Mouse (Mus musculus) lung, embryonic 14.5 days (tissue): Measurements from ENCODE around the gene Gm15517. TPM values are rescaled to one million over a fixed set of nuclear protein-coding genes. Genes with fewer than 3 reads are reported as not detected.

Source experiments
- ATAC-seq: fragments of 200-750 bp; cut with Nextera tagmentation; 2 replicates; pipeline ENCODE4 v1.8.0; 2017; ENCODE audit warnings: mild to moderate bottlenecking, moderate TSS enrichment, moderate library complexity; ENCODE audit not compliant: insufficient read depth
- DNase-seq: peaks from one replicate; pipeline ENCODE4 v3.0.0-alpha.2; 2015
- H3K27ac ChIP-seq: fragments of 300-500 bp; sonication (generic); 2 replicates; pipeline ENCODE4 v1.5.1; 2014; ENCODE audit warnings: low read depth, mild to moderate bottlenecking, moderate library complexity
- H3K27me3 ChIP-seq: fragments of 300-500 bp; sonication (generic); 2 replicates; pipeline ENCODE4 v1.6.1; 2014; ENCODE audit warnings: low read length, control low read depth; ENCODE audit not compliant: insufficient read depth
- H3K36me3 ChIP-seq: fragments of 300-500 bp; sonication (generic); 2 replicates; pipeline ENCODE4 v1.6.1; 2014; ENCODE audit warnings: control low read depth; ENCODE audit not compliant: insufficient read depth
- H3K4me1 ChIP-seq: fragments of 300-500 bp; sonication (generic); 2 replicates; pipeline ENCODE4 v1.6.1; 2014; ENCODE audit warnings: antibody characterized with exemption, control low read depth; ENCODE audit not compliant: insufficient read depth
- H3K4me2 ChIP-seq: fragments of 300-500 bp; sonication (generic); 2 replicates; pipeline ENCODE4 v1.6.1; 2014; ENCODE audit warnings: mild to moderate bottlenecking
- H3K4me3 ChIP-seq: fragments of 300-500 bp; sonication (generic); 2 replicates; pipeline ENCODE4 v1.5.1; 2014; ENCODE audit warnings: low read depth, low read length
- H3K9ac ChIP-seq: fragments of 300-500 bp; sonication (generic); 2 replicates; pipeline ENCODE4 v1.6.1; 2014
- H3K9me3 ChIP-seq: fragments of 300-500 bp; sonication (generic); 2 replicates; pipeline ENCODE4 v1.6.1; 2016; ENCODE audit warnings: low read depth, low read length, control low read depth
- CTCF ChIP-seq: IDR thresholded peaks from 2 replicates; pipeline ENCODE4 v1.5.1; 2016; ENCODE audit warnings: antibody characterized with exemption, low read depth
- WGBS: fragments of 180-500 bp; shearing (Covaris S2); extraction: QIAGEN DNeasy Blood & Tissue Kit; methylation state at CpG from one replicate; pipeline ENCODE4 v1.1.7; 2014; 5-methylcytosine and 5-hydroxymethylcytosine counted together
- polyA plus RNA-seq: library from polyadenylated mRNA; unstranded; fragments of >200 nt; fragmentation: Nextera tagmentation; extraction: Ambion mirVana; gene quantifications from 2 replicates; pipeline ENCODE4 v1.2.1, GENCODE M21; 2014

The Gm15517 gene
- polyA plus RNA-seq, 1 experiment from 2014 or later, result not detected

DNA sequence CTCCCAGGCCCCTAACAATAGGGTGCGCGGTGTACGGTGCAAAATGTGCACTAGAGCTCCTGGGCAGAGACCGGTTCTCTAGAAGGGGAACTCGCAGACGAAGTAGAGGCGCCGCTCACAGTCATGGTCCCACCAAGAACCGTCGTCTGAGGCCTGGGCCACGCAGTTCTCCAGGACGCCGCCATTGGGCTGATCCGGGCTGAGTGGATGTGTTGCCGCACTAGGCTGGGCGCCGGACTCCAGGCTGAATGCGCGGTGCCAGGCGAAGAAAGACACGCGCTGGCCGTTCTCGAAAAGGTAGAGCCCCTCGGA is 43.2 kb downstream of the Gm15517 start:
- H3K27ac ChIP-seq, result peak overlapping the region; percentile 90
- peak overlapping the region; percentile 91 for H3K9ac ChIP-seq
- peaks cover 4% of the 10 kb centered on the region; the same call in 1 of the 2 replicates for H3K27me3 ChIP-seq
- no peak for TF ChIP-seq CTCF
- no peaks in the 10 kb centered on the region for H3K36me3 ChIP-seq
- no peak for DNase-seq
- no peaks in the 10 kb centered on the region for H3K9me3 ChIP-seq
- peak; percentile 22 for ATAC-seq
- peaks cover 10% of the 10 kb centered on the region; the same call in 1 of the 2 replicates for H3K4me1 ChIP-seq
- under 1% methylated on average over 25 of the region's 25 CpGs for WGBS
- peak overlapping the region; percentile 72 for H3K4me3 ChIP-seq
- H3K4me2 ChIP-seq, result peak overlapping the region; percentile 88

DNA sequence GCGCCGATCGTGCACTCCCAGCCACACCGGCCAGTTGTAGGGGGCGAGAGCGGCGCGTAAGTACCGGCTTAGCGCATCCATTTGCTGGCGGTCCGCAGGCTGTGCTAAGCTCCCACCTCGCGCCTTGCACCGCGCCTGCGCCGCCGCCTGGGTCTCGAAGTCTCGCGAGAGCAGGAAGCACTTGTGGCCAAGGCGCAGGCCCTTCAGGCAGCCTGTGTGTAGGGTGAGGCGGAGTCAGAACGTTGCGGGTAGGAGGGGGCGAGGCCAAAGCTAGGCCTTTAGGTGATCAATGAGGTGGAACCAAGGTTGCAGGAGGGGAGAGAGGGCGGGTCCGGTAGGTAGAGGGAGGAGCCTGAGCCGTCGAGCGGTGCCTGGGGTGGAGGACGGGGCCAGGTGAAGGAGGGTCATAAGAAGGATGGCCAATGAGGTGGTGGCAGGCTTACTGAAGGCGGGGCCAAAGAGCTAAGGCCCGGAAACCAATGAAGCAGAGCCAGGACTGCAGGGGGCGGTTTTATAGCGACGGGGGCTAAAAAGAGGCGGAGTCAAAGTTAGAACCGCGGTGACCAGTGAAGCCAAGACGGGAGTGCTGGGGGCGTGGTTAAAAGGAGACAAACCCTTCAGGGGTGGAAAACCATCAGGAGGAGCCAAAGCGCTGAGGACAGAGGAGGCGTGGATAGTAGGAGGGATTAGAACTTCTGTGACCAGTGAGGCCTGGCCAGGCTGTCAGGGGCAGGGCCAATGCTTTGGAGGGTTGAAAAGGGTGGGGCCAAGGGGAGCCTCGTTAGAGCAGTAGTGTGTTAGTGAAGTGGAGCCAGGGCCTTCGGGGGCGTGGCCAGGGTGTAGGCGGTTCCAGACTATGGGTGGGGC is 43.8 kb downstream of the Gm15517 start:
- peak overlapping the region; percentile 72 for H3K4me3 ChIP-seq
- DNase-seq (peak; percentile 99), ATAC-seq (peak; percentile 93)
- no peaks in the 10 kb centered on the region for H3K9me3 ChIP-seq
- WGBS, result 1% methylated on average over 49 of the region's 49 CpGs
- peak overlapping the region; percentile 88 for H3K4me2 ChIP-seq
- 0 out of 2 replicates have a peak, but pooled peaks have one; percentile 1 for TF ChIP-seq CTCF
- no peaks in the 10 kb centered on the region for H3K36me3 ChIP-seq
- H3K9ac ChIP-seq, result peak overlapping the region; percentile 91
- H3K27ac ChIP-seq, result peak overlapping the region; percentile 90
- H3K4me1 ChIP-seq, result peaks cover 10% of the 10 kb centered on the region; the same call in 1 of the 2 replicates
- peaks cover 7% of the 10 kb centered on the region; the same call in 1 of the 2 replicates for H3K27me3 ChIP-seq

GRCm38 (mm10) chr7:44305686-44306085 is 44.4 kb downstream of the Gm15517 start:
- no peak overlapping the region for H3K9ac ChIP-seq
- peak overlapping the region; percentile 72 for H3K4me3 ChIP-seq
- DNase-seq (peak; percentile 29), ATAC-seq (no peak)
- peaks cover 10% of the 10 kb centered on the region; the same call in 1 of the 2 replicates for H3K4me1 ChIP-seq
- TF ChIP-seq CTCF, result no peak
- 0 out of 2 replicates have a peak overlapping the region, but pooled peaks have one; percentile 9 for H3K27ac ChIP-seq
- H3K4me2 ChIP-seq, result peak overlapping the region; percentile 88
- H3K27me3 ChIP-seq, result peaks cover 8% of the 10 kb centered on the region; the same call in 1 of the 2 replicates
- no peaks in the 10 kb centered on the region for H3K9me3 ChIP-seq
- H3K36me3 ChIP-seq, result no peaks in the 10 kb centered on the region
- 11% methylated on average over 16 of the region's 16 CpGs for WGBS

GRCm38 (mm10) chr7:44306516-44307240 is 45.4 kb downstream of the Gm15517 start, which contains the start of gene Clec11a:
Gene Clec11a, minus strand, starts transcription at chr7:44306902.
- Histone ChIP-seq H3K4me1 (peaks cover 10% of the 10 kb centered on the region; the same call in 1 of the 2 replicates), H3K27ac (0 out of 2 replicates have a peak within 1 kb of the TSS, but pooled peaks have one; percentile 9), H3K9ac (no peak within 1 kb of the TSS), H3K9me3 (no peaks in the 10 kb centered on the region), H3K36me3 (no peaks in the 10 kb centered on the region), H3K27me3 (peaks cover 15% of the 10 kb centered on the region), H3K4me3 (peak within 1 kb of the TSS; percentile 72), H3K4me2 (peak within 1 kb of the TSS; percentile 88)
- 63% methylated on average over 6 of the region's 6 CpGs for WGBS
- no peak for TF ChIP-seq CTCF
- no peak for DNase-seq
- no peak for ATAC-seq

DNA sequence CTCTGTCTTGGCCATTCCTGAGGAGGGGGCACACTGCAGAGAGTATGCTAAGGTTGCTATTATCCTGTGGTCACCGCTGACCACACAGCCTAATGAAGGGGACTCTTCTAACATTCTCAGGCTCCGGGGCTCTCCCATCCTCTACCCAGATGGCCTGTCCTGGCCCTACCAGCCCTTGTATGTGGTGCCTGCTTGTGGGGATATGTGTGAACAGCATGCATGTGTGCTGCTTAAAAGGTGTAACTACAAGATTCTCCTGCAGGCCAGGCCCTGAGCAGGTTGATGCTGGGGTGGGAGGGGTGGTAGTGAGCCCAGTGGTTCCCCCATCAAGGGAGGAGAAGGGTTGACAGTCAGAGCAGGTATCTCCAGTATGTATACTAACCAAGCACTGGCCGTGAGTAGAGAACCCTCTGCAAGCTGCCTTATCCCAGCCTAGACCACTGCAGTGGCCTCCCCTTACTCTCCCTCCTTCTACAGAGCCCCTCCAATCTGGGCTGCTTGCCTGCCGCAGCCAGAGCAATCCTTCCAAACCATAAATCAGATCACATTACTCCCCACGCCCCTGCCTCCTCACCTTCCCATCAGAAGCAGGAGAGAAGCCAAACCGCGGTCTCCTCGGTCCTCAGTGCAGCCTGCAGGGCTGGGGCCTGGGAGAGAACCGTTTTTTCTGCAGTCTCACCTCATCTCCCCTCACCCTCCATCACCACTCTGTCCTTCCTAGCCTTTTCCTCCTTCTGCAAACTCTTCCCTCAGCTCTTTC is 46.2 kb downstream of the Gm15517 start:
- Histone ChIP-seq H3K27me3 (peaks cover 15% of the 10 kb centered on the region), H3K4me1 (peaks cover 10% of the 10 kb centered on the region; the same call in 1 of the 2 replicates), H3K4me2 (no peak overlapping the region), H3K4me3 (no peak overlapping the region), H3K36me3 (no peaks in the 10 kb centered on the region), H3K9ac (no peak overlapping the region), H3K9me3 (no peaks in the 10 kb centered on the region), H3K27ac (no peak overlapping the region)
- TF ChIP-seq CTCF, result peak; percentile 20; the same call in 1 of the 2 replicates
- DNase-seq (no peak), ATAC-seq (no peak)
- 32% methylated on average over 9 of the region's 9 CpGs for WGBS

DNA sequence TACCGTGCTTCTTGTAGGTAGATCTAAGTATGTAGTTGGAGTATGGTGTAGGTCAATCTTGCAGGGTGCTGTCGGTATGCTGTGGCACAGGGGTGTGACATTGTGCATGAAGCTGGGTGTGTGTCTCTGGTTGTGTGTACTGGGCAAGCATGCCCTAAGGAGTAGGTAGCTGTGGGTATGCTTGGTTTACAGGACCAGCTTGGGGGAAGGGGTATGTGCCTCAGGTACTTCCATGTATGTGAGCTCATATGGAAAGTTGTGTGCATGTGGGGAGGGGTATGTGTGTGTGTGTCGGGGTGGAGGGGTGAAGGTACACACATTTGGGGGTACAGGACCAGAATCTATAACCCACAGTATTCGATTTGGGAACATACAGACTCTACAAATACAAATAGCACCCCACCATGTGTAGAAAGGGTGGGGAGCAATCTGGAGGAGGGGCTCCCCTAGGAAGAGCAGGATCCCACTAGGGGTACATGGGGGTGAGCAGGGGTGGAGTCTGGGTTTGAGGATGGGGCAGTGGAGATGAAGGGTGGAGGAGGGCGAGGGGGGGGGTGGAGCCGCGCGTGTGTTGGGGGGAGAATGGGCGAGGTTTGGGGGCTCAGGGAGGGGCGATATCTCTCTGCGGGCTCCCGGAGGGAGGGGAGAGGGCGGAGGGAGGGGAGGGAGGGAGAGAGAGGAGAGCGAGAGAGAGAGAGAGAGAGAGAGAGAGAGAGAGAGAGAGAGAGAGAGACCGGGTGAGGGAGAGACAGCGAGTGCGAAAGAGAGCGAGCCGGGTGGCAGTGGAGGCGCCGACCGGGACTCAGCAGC is 48.4 kb downstream of the Gm15517 start, which contains the start of gene Shank1:
TSS of gene Shank1 (plus strand) at position 779 of the 810 bp plus-strand sequence.
- Histone ChIP-seq H3K4me3 (peak within 1 kb of the TSS; percentile 46), H3K9me3 (no peaks in the 10 kb centered on the region), H3K36me3 (no peaks in the 10 kb centered on the region), H3K9ac (peak within 1 kb of the TSS; percentile 52), H3K27me3 (peaks cover 19% of the 10 kb centered on the region), H3K4me2 (peak within 1 kb of the TSS; percentile 92), H3K4me1 (peaks cover 3% of the 10 kb centered on the region; the same call in 1 of the 2 replicates), H3K27ac (no peak within 1 kb of the TSS)
- no peak for TF ChIP-seq CTCF
- DNase-seq, result no peak
- 11% methylated on average over 17 of the region's 22 CpGs for WGBS
- no peak for ATAC-seq
